Mouse (Mus musculus) ovary, postnatal 10 days (tissue): ENCODE results near the gene Cd300lb.
"Not testable (repeated sequence)": the region's sequence is repeated elsewhere in the genome, so short reads cannot be mapped to it uniquely, and the experiment has no call there.

Source experiments
- DNase-seq: peaks from one replicate; pipeline ENCODE4 v3.0.0; 2022; ENCODE audit warnings: low spot score

The Cd300lb gene

GRCm38 (mm10) chr11:114934144-114934543 lies at the start of gene Cd300lb:
Cd300lb (minus strand) TSS chr11:114934386.
- no peak for DNase-seq

GRCm38 (mm10) chr11:114981866-114982265 lies 47.7 kb upstream of the Cd300lb start:
- no peak for DNase-seq

DNA sequence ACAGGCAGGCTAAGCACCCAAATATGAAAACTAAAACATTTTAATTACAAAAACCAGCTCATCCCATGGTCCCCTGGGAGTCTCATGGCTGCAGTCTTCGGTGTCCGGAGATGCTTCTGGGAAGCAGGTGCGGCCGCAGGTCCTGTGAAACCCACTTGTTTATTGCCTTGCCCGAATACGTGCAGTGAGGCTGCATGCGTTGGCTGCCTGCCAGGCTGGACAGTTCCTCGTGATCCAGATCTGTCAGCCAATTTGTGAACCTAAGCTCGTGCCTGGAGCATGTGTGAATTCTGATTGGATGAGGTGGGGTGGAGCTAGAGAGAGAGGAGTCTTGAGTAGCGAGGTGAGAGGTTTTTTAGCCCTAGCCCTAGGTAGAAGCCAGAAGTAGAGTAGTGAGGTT lies 38.5 kb upstream of the Cd300lb start:
- no peak for DNase-seq

DNA sequence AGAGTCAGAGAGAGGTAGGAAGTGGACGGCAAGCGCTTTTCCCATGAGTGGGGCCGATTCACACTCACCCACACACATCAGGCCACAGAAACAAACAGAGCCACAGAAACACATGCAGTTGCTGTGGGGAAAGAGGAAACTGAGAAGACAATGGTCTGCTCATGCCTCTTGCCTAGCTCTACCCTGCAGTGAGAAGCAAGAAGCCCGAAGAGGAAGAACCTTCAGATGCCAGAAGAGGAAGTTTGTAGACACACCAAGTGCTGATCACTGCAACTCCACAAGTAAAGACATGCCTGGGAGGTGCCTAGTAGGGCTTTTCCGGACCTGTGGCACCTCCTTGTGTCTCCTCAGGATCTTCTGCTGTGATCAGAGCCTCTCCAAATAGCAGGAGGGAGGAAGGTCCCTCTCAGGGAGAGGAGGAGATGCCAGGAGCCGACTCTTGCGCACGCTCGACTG lies 34.6 kb upstream of the Cd300lb start, which contains the start of gene Cd300c:
Cd300c (minus strand) TSS at position 406 of the 456 bp plus-strand sequence.
- DNase-seq = no peak

DNA sequence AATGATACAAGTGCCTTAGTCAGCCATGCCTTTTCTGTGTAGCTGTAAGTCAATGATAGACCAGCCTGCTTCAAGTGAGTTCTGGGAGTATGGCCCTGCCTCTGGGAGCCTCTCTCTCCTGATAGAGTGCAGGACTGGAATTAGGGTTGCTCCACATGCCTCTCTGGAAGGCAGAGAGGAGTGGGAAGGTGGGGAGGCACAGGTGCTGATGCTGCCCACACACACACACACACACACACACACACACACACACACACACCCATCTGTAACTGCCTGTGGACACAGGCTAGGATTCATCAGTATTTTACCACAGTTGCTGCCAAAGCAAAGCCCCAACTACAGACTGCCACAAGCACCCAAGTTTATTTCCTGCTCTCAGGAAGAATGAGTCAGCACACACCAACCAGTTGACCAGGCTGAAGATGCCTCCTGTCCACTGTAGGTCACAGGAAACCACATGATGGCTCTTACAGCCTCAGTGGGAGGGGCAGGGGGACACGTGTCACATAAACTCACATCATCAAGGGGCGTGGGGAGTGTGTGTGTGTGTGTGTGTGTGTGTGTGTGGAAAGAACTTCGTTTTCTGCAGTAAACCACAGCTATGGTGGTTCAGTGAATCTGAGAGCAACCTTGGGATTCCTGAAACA lies 31.1 kb upstream of the Cd300lb start:
- DNase-seq = no peak

DNA sequence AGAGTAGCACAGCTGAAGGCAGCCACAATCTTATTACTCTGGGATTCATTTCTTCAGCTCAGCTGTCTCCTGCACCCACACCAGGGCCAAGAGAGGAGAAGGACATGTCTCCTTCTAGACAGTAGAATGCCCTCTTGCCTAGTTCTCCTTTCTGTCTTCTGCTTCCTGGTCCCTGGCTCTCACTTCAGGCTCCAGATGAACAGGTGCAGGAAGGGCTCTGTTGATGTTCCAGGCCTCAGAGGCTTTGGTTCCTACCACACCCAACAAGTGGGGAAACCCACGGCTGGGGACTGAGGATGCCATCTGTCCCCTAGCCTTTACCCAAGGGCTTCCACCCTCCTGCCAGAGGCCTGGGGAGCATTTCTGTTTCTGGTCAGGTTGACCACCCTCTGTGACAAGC lies 26.2 kb upstream of the Cd300lb start:
- DNase-seq = no peak

DNA sequence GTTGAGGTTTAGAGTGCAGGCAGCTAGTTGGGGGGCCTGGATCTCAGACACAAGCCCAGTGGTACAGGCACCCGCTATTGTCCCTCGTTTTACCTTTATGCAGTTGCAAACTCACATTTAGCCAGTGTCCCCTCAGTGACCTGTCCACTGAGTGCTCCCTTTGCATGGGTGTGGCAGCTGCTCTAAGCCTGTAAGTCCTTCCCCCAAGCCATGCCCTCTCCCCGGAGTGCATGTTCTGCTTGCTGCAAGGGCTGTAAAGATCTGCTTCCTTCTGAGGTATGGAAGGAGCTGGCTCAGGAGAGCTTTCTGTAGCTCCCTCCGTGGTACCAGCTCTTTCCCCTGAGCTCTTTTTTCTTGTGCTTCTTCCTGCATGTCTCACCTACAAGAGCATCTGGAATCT lies 595 bp downstream of the Cd300lb start:
- DNase-seq = no peak

GRCm38 (mm10) chr11:114931041-114931440 lies 3.1 kb downstream of the Cd300lb start:
- DNase-seq = no peak

- no peak for DNase-seq
These were observed 4.6 kb downstream of the Cd300lb start for GRCm38 (mm10) chr11:114929581-114929980.

DNA sequence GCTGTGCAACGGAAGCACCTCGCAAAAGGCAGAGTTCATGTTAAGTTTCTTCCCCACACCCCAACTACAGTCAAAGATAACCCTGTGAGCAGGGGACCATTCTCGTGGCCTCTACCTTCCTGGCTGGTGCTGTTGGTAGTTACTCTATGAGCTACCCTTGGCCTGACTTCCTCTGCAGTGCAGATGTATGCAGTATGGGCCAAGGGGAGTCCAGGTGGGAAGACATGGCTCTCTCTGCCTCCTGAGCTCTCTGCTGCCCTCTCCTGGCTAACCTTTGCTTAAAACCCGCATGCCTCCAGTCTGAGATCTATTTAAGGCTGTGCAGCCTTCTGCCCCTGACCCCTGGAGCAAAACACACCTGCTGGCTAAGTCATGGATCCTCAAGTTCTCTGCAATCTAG lies 10.2 kb downstream of the Cd300lb start:
- no peak for DNase-seq

DNA sequence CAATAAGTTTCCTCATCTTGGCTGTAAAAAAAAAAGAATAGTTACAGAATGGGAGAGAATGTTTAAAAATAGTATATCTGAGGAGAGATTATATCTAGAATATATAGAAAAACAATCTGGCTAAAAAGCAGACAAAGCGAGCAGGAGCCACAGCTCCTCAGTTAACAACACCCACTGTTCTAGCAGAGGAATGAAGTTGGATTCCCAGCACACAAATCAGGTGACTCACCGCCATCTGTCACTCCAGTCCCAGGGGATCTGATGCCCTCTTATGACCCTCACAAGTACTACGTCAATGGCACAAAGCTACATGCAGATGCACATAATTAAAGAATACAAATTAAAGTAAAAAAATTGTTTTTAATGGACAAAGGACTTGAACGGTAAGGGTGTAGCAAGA lies 11.7 kb downstream of the Cd300lb start:
- DNase-seq = no peak

DNA sequence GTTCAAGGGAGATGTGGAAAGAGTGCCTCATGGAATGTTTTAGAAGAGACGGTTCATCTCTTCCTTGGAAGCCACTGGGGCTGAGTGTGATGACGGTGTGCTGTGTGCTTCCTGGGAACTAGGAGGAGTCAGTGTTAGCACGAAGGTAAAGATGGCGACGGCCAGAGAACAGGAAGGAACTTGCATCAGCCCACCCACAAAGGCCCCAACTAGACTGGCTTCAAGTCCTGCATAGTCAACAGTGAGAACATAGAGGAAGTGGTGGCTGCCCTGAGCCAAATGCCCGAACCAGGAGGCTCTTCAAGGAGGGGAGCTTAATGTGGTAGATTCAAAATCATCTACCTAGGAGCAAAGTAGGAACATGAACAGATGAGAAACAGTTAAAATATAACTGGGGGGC lies 17.1 kb downstream of the Cd300lb start:
- no peak for DNase-seq

- no peak for DNase-seq
These were observed 19.2 kb downstream of the Cd300lb start for GRCm38 (mm10) chr11:114914978-114915377.

DNA sequence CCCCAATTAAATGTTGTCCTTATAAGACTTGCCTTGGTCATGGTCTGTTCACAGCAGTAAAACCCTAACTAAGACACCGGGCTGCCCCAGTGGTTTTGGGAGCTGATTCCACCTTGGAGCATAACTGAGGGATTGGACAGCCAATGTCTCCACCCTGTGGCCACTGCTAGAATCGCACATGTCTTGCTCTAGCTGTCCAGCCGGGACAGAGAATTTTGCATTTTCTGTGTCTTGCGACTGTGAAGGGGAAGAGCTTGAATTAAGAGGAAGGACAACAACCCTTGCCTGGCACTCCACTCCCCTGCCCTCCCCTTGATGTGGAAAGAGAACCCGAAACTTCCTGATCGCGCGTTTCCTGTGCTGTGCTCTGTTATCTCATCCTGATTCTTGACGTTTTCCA lies 21.3 kb downstream of the Cd300lb start:
- peak; percentile 27 for DNase-seq

- DNase-seq = not testable (repeated sequence)
These were observed 24.6 kb downstream of the Cd300lb start for GRCm38 (mm10) chr11:114909538-114909937.

- DNase-seq = no peak
These were observed 26.1 kb downstream of the Cd300lb start for GRCm38 (mm10) chr11:114908086-114908485.

DNA sequence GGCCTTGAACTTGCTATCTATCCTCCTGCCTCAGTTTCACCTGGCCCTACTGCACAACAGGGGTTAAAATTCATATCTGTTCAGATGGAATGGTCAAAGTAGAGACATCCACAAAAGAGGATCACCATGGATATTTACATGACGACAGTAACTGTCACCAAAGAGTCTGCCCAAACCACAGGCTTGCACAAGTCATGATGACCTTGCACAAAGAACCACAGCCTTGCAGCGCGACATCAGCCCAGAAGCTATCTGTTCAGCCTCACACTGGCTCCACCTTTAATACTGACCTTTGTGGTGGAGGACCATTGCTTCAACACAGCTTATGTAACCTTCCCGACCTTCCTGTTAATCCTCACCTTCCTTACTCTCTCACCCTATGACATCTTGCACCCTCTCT lies 26.6 kb downstream of the Cd300lb start:
- no peak for DNase-seq

DNA sequence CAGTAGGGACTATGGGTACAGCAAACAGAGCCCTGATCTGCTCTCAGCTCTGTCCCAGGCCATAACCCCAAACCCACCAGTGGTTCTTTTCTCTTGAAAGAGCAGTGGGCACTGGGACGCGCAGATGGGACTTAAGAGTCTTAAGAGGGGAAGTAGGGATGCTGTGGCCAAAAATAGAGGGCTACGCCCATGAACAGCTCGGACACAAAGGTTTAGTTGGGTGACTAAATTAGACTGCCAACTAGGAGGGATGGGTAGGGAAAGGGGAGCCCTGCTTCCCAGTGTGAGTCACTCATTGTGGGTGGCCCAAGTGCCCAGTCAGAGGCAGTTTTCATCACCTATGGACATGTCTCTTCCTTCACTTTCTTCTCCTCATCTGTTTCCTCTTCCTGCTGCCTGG lies 31.0 kb downstream of the Cd300lb start:
- DNase-seq = no peak

DNA sequence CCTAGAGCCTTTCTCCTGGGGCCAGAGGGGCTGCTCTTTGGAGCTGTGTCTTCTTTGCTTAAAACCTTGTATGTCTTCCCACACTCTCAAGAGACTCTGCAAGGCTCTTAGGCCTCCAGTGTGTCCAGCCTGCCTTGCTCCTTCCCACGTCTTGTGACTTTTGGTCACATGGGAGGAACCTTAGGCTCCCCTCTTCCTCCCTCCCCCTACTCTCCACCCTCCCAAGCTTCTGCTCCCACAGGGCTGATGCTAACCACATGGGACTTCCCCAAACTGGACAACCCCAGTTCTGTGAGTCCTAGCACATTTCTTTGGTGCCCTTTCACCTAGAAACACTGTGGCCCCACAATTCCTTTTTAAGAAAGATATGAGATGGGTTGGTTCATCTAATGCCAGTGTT lies 36.2 kb downstream of the Cd300lb start:
- DNase-seq = no peak

DNA sequence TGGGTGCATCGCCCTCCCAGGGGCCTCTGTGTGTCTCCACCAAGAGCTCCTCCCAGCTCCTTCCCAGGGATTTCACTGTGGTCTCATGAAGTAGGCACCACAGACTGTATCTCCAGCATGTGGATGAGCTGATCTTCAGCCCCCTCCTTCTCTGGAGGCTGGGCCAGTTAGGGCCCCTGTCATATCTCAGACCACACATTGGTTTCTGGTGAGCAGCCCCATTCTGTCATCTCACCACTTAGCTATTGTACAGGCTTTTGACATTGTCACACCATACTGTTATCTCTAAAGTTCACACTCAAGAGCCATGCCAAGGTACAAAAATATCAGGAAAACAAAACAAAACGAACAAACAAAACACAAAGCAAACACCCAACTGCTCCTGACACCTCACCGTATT lies 38.1 kb downstream of the Cd300lb start:
- no peak for DNase-seq

DNA sequence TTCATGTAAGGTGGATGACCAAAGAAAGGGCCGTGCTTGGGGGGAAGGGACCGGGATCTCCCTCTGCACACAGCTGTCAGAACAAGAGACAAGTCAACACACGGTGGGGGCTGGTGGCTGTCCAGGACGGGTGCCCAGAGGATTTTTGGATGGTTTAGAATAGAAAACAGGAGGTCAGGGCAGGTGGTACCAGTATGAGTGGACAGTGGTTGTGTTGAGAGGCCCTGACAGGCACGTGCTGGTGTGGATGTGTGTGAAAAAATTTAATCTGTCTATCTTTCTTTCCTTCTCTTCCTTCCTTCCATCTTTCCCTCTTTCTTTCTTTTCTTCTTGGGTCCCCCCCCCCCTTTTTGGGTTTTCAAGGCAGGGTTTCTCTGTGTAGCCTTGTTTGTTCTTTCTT lies 43.6 kb downstream of the Cd300lb start:
- DNase-seq = no peak

DNA sequence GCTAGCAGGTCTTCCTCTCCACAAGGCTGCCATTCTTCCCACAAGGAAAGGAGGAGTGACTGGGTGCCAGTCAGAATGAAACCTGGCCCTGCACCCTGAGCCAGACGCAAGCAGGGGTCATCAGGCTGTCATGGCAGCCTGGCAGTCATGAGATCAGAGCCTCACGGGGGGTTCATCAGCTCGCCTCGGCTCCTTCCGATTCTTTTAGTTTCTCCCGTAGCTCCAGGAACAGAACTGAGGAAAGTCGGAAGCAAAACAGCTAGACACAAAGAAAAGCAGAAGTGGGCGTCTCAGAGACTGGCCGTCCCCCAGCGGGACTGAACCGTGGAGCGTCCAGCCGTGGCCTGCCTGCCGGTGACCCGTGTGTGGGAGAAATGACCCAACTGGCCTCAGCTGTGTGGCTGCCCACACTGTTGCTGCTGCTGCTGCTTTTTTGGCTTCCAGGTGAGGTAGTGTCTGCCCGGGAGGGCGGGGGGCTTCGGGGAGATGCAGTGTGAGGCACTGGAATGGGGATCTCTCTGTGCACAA lies 44.1 kb downstream of the Cd300lb start, which contains the start of gene Cd300a:
Cd300a (plus strand) TSS at position 51 of the 528 bp plus-strand sequence.
- no peak for DNase-seq

DNA sequence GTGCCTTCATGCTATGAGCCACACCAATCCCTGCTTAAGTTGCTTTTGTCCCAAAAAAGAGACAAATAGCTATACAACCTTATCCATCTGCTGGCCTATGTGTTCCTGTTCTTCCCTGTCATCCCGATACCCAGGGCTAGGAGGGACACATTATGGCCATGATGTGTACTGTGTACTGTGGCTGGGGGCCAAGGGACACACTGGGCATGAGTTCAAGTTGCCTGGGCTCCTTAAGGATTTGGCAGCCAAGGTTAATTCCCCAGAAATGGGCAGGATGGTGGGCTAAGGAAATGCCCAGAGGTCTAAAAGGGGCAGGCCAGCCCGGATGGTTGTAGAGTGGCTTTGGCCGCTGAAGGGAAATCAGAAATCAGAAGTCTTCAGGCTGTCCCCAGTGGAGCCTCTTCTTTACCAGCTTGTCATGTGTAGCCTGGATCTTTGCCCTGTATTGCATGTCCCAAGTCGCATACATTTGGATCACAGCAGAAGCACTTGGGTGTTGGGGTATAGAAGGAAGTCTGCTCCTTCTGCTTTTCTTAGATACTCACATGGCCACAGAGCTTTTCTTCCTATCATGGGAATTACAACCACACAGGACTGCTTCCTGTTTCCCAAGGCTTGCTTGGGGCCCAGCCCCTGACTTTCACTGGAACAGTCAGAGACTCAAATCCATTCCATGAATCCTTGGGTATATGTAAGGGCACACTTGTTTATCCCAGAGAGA lies 49.6 kb downstream of the Cd300lb start:
- DNase-seq = no peak
